Mouse (Mus musculus): ENCODE data around the gene Tecta.

Gene Tecta

GRCm38 (mm10) chr9:42399829-42400228 lies at the start of gene Tecta:
TSS of gene Tecta (minus strand) at chr9:42399929.
- DNase-seq (ENCODE audit: low read depth, low spot score), result no peak

- DNase-seq (ENCODE audit: low read depth, low spot score), result no peak
Measured at GRCm38 (mm10) chr9:42449043-42449442, 49.3 kb upstream of the Tecta start.

DNA sequence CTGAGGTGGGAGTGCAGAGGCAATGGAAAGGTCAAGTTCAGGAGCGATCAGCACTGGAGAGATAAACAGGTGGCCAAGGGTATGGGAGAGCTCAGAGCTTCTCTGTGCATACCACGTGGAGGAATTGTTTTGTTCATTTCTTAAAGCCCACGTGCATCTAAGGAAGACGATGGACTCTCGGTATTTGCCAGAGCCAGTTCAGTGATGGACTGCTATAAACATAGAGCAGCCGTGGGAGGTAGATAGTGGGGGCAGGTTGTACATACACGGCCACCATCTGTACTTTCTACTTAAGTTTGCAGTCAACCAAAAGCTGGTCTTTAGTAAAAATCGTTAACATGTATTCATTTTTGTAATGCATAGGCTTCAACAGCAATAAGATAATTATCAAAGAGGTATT lies 42.4 kb upstream of the Tecta start:
- no peak for DNase-seq (ENCODE audit: low read depth, low spot score)

DNA sequence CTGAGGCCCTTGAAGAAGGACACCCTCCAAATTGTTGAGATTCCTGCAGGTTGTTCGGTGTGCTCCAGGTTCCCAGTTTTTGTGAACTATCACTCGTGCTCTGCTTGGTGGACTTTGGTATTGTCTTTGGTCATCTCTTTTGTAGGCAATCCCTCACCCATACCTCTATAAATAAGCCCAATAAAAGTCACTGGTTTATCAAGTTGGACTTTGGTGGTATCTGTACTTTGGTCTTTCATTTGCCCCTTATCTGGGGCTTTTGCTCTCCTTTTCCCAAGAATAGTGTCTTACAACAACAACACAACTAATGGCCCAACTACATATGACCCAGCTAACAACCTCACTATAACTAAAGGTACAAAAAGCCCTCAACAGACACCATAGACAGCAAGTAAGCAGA lies 41.5 kb upstream of the Tecta start:
- DNase-seq (ENCODE audit: low read depth, low spot score), result no peak

GRCm38 (mm10) chr9:42439446-42439845 lies 39.7 kb upstream of the Tecta start:
- peak; percentile 65 for DNase-seq (ENCODE audit: low read depth, low spot score)

GRCm38 (mm10) chr9:42432155-42432554 lies 32.4 kb upstream of the Tecta start:
- DNase-seq (ENCODE audit: low read depth, low spot score), result peak; percentile 28

GRCm38 (mm10) chr9:42431606-42432005 lies 31.9 kb upstream of the Tecta start:
- DNase-seq (ENCODE audit: low read depth, low spot score), result no peak

DNA sequence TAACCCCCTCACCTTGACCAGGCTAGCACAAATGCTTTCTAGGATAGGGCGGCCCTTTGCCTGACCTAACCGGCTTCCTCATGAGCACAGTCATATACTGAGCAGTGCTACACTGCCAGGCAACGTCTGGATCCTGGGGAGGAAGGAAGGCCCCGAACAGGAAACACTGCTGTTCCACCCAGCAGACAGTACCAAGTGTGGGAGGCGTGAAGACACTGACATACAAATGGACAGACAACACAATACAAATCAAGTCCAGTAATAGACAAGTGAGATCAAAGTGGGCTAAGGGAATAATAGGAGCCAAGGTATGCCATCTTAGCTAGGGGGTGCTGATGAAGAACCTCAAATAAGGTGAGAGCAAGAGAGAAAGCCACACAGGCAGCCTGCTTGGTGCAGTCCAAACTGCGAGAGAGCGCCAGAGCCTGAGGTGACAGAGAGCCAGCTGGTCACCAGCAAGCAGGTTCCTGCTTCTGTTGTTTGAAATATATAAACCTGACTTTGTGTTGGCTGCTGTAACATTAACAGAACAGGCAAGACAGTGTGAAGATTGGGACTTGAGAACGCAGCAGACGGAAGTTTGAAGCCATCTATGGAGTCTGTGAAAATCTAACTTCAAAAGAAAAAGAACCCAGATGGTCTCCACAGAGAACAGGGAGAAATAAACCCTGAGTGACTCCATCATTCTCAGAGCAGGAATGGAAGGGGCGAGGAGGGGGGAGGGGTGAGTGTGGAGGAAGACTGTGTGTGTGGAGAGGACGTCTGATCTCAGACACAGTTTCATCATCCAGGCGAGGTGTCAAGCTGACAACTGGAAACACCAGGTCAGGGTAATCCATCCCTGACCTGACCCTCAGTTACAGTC lies 28.6 kb upstream of the Tecta start:
- DNase-seq (ENCODE audit: low read depth, low spot score), result no peak

DNA sequence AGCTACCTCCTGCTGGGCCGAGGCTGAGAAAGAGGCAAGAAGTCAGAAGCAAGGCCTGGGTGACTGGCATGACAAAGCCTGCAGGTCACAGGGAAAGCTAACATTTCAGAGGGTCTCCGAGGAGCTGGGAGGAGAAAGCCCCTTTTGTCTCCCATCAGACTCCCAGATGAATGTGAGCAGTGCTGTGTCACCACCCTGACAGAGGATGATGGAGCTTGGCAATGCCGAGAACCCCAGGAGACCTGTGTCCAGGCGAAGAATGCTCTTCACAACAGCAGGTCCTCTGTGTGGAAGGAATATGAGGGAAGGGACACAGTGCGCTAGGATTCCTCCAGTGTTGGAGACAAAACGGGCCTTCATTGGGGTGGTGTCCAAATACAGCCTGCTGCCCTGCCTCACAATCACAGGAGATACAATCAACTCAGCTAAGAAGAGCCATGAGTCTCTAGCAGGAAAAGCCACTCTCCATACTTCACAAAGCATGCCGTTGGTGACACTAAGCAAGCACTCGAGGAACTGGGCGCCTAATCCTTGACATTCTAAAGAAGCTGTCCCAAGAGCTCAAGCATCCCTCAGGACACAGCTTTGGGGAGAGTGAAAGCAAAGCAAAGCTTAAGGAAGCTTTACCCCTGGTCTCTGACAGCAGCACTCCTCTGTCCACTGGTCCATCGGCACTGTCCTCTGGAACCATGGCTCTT lies 27.1 kb upstream of the Tecta start:
- no peak for DNase-seq (ENCODE audit: low read depth, low spot score)

- peak; percentile 28 for DNase-seq (ENCODE audit: low read depth, low spot score)
Measured at GRCm38 (mm10) chr9:42423649-42424048, 23.9 kb upstream of the Tecta start.

DNA sequence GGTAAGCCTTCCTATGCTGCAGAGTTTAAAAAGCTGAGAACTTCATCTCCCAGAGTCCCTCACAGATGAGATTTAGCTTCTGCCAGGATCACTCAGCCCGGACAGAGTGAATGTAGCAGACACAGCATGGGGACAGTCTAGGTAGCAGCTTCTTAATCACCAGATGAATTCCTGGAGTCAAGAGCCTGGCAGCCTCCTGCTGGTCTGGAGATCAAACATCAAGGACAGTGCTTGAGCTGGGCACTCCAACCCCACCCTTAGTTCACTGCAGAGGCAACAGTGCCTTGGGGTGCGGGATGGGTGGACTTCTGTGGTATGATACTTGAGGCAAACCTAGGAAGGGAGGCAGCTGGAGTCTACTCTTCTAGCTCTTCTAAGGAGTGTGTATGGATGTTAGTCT lies 20.0 kb upstream of the Tecta start:
- peak; percentile 36 for DNase-seq (ENCODE audit: low read depth, low spot score)

DNA sequence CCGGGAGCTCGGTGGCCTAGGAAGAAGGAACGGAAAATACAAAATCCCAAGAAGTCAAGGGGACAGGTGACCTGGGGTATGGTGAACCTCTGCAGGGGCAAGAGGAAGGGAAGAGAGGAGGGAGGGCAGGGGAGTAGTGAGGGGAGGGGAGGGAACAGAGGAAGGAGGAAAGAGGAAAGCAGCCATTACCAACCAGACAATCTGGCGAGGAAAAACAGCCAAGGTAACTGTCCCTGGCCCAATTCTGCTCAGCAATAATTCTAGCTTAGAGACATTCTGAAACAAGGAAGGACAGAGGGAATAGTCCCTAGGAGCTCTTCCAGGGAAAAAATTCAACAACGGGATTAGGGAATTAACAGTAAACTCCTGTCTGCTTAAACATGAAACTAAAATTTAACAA lies 19.1 kb upstream of the Tecta start:
- no peak for DNase-seq (ENCODE audit: low read depth, low spot score)

DNA sequence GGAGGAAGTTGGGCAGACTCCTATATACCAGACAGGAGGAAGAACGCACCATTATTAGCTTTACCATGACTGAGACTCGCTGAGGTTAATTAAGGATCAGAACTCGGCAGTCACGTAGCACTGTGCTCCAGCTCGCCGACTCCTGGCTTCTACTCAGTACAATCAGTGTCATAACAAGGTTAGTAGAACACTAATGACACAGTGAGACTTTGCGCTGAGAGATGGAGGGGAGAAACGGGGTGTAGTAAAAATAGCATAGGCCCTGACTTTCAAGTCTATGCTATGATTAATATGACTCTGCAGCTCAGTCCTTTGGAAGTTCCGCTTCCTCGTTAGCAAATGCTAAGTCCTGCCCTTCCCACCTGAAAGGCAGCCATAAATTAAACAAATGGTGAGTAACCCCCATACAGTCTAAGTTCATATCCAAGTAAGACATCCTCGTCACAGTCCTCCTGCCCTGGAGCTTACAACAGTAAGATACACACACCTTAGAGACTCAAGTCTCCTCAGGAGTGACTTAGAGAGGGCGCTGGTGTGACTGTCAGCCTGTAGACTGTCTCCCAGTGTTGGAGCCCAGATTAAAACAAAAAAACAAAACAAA lies 17.7 kb upstream of the Tecta start:
- DNase-seq (ENCODE audit: low read depth, low spot score), result no peak

DNA sequence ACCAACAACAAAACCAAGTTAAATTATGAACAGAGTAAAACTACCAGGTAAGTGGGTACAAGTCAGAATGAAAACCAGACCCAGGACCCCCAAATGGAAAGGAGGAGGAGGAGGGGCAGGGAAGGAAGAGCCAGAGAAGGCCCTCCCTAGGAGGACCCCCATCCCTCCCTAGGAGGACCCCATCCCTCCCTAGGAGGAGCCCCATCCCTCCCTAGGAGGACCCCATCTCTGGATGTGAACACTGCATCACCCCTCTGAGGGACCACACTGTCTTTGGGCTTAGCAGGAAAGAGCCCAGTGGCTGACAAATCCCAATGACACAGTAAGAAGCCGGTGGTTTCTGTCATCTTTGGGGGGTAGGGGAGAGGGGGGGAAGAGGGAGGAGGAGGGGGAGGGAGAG lies 15.5 kb upstream of the Tecta start:
- no peak for DNase-seq (ENCODE audit: low read depth, low spot score)

GRCm38 (mm10) chr9:42413345-42413744 lies 13.6 kb upstream of the Tecta start:
- DNase-seq (ENCODE audit: low read depth, low spot score), result no peak

- no peak for DNase-seq (ENCODE audit: low read depth, low spot score)
Measured at GRCm38 (mm10) chr9:42411296-42411695, 11.6 kb upstream of the Tecta start.

- no peak for DNase-seq (ENCODE audit: low read depth, low spot score)
Measured at GRCm38 (mm10) chr9:42405736-42406135, 6.0 kb upstream of the Tecta start.

DNA sequence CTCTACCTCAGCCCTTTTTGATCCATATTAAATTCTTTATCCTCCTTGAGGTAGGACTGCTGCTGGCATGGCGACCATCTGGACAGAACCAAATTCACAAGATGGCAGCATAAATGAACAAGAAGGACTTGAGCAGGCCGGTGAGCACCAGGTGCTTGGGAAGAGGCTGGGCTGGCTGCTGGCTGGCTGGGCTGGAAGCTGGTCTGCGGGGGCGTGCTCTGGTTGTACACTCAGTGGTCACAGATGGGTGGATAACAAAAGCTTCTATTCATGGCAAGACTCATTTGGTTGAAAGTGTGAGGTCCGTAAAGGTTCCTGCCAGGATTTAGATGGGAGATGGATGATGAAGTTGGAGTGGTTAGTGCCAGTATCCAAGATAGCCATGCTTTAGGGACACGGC lies 1.8 kb upstream of the Tecta start:
- no peak for DNase-seq (ENCODE audit: low read depth, low spot score)

GRCm38 (mm10) chr9:42396141-42396540 lies 3.6 kb downstream of the Tecta start:
- no peak for DNase-seq (ENCODE audit: low read depth, low spot score)

- DNase-seq (ENCODE audit: low read depth, low spot score), result no peak
Measured at GRCm38 (mm10) chr9:42394903-42395302, 4.8 kb downstream of the Tecta start.

DNA sequence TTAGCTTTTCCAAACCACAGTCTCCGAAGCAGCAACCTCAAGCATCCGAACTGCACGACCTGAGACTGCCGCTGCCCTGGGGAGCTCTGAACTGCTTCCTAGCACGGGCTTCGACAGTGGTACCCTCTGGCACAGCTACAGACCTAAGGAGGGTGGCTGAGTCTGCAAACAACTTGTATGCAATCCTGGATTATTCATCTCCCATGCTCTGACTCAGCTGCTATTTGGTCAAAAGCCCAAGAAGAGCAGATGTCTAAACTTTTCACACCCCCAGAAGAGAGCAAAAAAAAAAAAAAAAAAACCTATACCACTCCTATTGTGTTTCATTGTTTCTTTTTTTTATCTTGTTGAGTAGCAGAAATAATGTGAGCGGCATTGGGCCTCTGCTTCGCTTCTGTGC lies 5.4 kb downstream of the Tecta start:
- no peak for DNase-seq (ENCODE audit: low read depth, low spot score)

GRCm38 (mm10) chr9:42392927-42393326 lies 6.8 kb downstream of the Tecta start:
- DNase-seq (ENCODE audit: low read depth, low spot score), result no peak

GRCm38 (mm10) chr9:42388490-42388889 lies 11.2 kb downstream of the Tecta start:
- peak; percentile 7 for DNase-seq (ENCODE audit: low read depth, low spot score)

All from ES-CJ7 (cell line).